Mouse (Mus musculus): ENCODE data around the gene Wdr83. TPM values are rescaled to one million over a fixed set of nuclear protein-coding genes. Genes with fewer than 3 reads are reported as not detected.

Wdr83 gene
- polyA plus RNA-seq, 1 experiment from 2014 or later: 33.1 TPM

DNA sequence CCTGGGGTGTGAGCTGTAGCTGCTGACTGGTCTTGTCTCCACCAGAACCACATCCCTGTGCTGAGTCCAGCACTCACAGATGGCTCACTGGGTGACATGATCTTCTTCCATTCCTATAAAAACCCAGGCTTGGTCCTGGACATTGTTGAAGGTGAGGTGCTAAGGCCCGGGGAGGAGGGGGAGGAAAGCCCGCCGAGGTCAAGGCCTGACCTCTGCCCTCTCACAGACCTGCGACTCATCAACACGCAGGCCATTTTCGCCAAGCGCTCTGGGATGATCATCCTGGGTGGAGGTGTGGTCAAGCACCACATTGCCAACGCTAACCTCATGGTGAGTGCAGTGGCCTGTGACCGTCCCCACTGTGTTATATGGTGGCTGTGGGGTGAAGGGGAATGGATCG, 6.9 kb downstream of the Wdr83 start:
- Histone ChIP-seq H3K36me3 (ENCODE audit: control insufficient read depth, insufficient read depth, low read length) (peaks cover 52% of the 10 kb centered on the region), H3K4me2 (ENCODE audit: low read depth, low read length) (no peak overlapping the region), H3K27ac (replicated peaks; ENCODE audit: low read depth, low read length) (no peak overlapping the region), H3K4me3 (ENCODE audit: low read depth, low read length) (no peak overlapping the region), H3K9ac (ENCODE audit: low read depth, low read length) (no peak overlapping the region), H3K4me1 (ENCODE audit: control insufficient read depth, insufficient read depth, low read length) (peaks cover 6% of the 10 kb centered on the region), H3K27me3 (replicated peaks; ENCODE audit: control insufficient read depth, insufficient read depth, low read length) (no peaks in the 10 kb centered on the region), H3K9me3 (ENCODE audit: control insufficient read depth, low read length) (no peaks in the 10 kb centered on the region)
- DNase-seq (ENCODE audit: low spot score): no peak
- no peak for ATAC-seq (ENCODE audit: low read depth)
- WGBS: 83% methylated on average over 9 of the region's 10 CpGs

GRCm38 (mm10) chr8:85073041-85073612, 8.0 kb downstream of the Wdr83 start:
- Histone ChIP-seq H3K4me1 (ENCODE audit: control insufficient read depth, insufficient read depth, low read length) (peaks cover 6% of the 10 kb centered on the region), H3K9me3 (ENCODE audit: control insufficient read depth, low read length) (no peaks in the 10 kb centered on the region), H3K4me3 (ENCODE audit: low read depth, low read length) (no peak overlapping the region), H3K36me3 (ENCODE audit: control insufficient read depth, insufficient read depth, low read length) (peaks cover 42% of the 10 kb centered on the region), H3K9ac (ENCODE audit: low read depth, low read length) (no peak overlapping the region), H3K4me2 (ENCODE audit: low read depth, low read length) (no peak overlapping the region), H3K27ac (replicated peaks; ENCODE audit: low read depth, low read length) (no peak overlapping the region), H3K27me3 (replicated peaks; ENCODE audit: control insufficient read depth, insufficient read depth, low read length) (no peaks in the 10 kb centered on the region)
- DNase-seq (ENCODE audit: low spot score): no peak
- ATAC-seq (ENCODE audit: low read depth): no peak
- WGBS: 90% methylated on average over 15 of the region's 15 CpGs

DNA sequence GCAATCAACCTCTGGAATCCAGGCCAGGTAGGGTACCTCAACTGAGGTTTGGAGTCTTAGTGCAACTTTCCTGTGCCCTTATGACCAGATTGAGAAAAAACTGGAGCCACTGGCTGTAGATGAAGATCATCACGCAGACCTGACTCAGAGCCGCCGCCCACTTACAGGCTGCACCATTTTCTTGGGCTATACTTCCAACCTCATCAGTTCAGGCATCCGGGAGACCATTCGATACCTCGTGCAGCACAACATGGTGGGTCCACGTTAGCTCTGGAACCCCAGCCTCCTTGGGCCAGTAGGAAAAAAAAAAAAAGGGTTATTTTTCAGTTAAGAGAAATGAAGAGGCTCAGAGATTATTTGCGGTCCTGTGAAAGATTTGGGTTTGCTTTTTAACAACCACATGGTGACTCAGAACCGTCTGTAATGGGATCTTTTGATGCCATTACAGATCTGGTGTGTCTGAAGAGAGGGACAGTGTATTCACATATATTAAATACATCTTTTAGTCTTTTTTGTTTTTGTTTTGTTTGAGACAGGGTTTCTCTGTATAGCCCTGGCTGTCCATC, 8.7 kb downstream of the Wdr83 start:
- H3K9ac ChIP-seq (ENCODE audit: low read depth, low read length): peak overlapping the region; percentile 85
- H3K4me3 ChIP-seq (ENCODE audit: low read depth, low read length): peak overlapping the region; percentile 87
- peak overlapping the region; percentile 94 for H3K27ac ChIP-seq (replicated peaks; ENCODE audit: low read depth, low read length)
- no peak for ATAC-seq (ENCODE audit: low read depth)
- DNase-seq (ENCODE audit: low spot score): no peak
- peak overlapping the region; percentile 65 for H3K4me2 ChIP-seq (ENCODE audit: low read depth, low read length)
- no peaks in the 10 kb centered on the region for H3K27me3 ChIP-seq (replicated peaks; ENCODE audit: control insufficient read depth, insufficient read depth, low read length)
- peaks cover 38% of the 10 kb centered on the region for H3K36me3 ChIP-seq (ENCODE audit: control insufficient read depth, insufficient read depth, low read length)
- H3K4me1 ChIP-seq (ENCODE audit: control insufficient read depth, insufficient read depth, low read length): peaks cover 6% of the 10 kb centered on the region
- H3K9me3 ChIP-seq (ENCODE audit: control insufficient read depth, low read length): no peaks in the 10 kb centered on the region
- 34% methylated on average over 9 of the region's 9 CpGs for WGBS

DNA sequence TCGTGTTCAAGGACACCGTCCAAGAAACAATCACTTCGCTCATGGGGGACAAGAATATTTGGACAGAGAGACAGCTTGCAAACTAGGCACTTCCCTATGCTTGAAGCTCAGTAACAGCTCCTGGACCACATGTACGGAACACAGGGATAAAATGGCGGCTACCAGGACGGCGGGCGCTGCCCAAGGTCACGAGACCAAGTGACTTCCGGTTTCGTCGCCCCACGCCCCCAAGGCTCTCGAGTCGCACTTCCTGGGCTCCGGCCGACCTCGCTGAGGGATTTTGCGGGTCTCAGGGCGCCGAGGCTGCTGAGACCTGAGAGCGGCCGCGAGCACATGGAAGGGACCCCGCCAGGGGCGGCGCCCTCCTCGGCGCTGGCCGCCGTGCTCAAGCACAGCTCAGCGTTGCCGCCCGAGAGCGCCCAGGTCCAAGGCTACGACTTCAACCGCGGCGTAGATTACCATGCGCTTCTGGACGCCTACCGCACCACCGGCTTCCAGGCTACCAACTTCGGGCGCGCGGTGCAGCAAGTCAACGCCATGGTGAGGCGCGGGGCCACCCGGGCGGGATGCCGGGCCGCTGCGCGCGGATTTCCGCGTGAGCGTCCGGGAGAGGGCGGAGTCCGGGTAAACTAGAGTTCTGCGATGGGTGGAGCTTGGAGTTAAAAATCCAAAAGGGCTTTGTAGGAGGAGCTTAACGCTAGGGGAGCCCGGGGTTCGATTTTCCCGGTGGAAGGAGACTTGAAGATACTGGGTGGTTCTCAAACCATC, 9.4 kb downstream of the Wdr83 start, which contains the start of gene Dhps:
Gene Dhps, plus strand, starts transcription at position 244 of the 768 bp plus-strand sequence.
- Histone ChIP-seq H3K27ac (replicated peaks; ENCODE audit: low read depth, low read length) (peak within 1 kb of the TSS; percentile 94), H3K4me2 (ENCODE audit: low read depth, low read length) (peak within 1 kb of the TSS; percentile 65), H3K4me3 (ENCODE audit: low read depth, low read length) (peak within 1 kb of the TSS; percentile 87), H3K36me3 (ENCODE audit: control insufficient read depth, insufficient read depth, low read length) (peaks cover 41% of the 10 kb centered on the region), H3K9me3 (ENCODE audit: control insufficient read depth, low read length) (no peaks in the 10 kb centered on the region), H3K27me3 (replicated peaks; ENCODE audit: control insufficient read depth, insufficient read depth, low read length) (no peaks in the 10 kb centered on the region), H3K4me1 (ENCODE audit: control insufficient read depth, insufficient read depth, low read length) (peaks cover 6% of the 10 kb centered on the region), H3K9ac (ENCODE audit: low read depth, low read length) (peak within 1 kb of the TSS; percentile 85)
- WGBS: under 1% methylated on average over 55 of the region's 68 CpGs
- ATAC-seq (ENCODE audit: low read depth): peak; percentile 94
- DNase-seq (ENCODE audit: low spot score): peak; percentile 97

DNA sequence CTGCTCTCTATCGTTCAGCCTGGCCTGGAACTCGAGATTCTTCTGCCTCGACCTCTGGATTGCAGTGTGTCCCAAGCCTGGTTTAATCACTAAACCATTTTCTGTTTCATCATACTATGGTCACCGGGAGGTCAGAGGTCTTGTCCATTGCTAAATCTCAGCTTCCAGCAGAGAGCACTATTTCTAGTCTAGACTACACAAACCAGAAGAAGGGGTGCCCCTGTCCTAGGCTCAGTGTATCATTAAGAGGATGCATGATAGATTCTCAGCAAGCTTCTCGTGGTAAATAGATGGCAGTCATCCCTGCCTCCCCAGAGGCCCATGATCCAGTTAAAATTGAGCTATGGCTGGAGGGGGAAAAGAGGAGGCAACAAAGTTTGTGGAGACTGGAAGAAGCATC, 10.1 kb downstream of the Wdr83 start:
- Histone ChIP-seq H3K4me2 (ENCODE audit: low read depth, low read length) (peak overlapping the region; percentile 65), H3K4me3 (ENCODE audit: low read depth, low read length) (peak overlapping the region; percentile 87), H3K27ac (replicated peaks; ENCODE audit: low read depth, low read length) (peak overlapping the region; percentile 94), H3K4me1 (ENCODE audit: control insufficient read depth, insufficient read depth, low read length) (peaks cover 6% of the 10 kb centered on the region), H3K9me3 (ENCODE audit: control insufficient read depth, low read length) (no peaks in the 10 kb centered on the region), H3K27me3 (replicated peaks; ENCODE audit: control insufficient read depth, insufficient read depth, low read length) (no peaks in the 10 kb centered on the region), H3K9ac (ENCODE audit: low read depth, low read length) (peak overlapping the region; percentile 85; the same call in 1 of the 2 replicates), H3K36me3 (ENCODE audit: control insufficient read depth, insufficient read depth, low read length) (peaks cover 41% of the 10 kb centered on the region)
- WGBS: 84% methylated on average over 5 of the region's 5 CpGs
- ATAC-seq (ENCODE audit: low read depth): no peak
- no peak for DNase-seq (ENCODE audit: low spot score)

- H3K4me2 ChIP-seq (ENCODE audit: low read depth, low read length): no peak within 1 kb of the TSS
- no peak within 1 kb of the TSS for H3K27ac ChIP-seq (replicated peaks; ENCODE audit: low read depth, low read length)
- no peaks in the 10 kb centered on the region for H3K9me3 ChIP-seq (ENCODE audit: control insufficient read depth, low read length)
- DNase-seq (ENCODE audit: low spot score) (no peak), ATAC-seq (ENCODE audit: low read depth) (no peak)
- H3K4me3 ChIP-seq (ENCODE audit: low read depth, low read length): no peak within 1 kb of the TSS
- H3K27me3 ChIP-seq (replicated peaks; ENCODE audit: control insufficient read depth, insufficient read depth, low read length): no peaks in the 10 kb centered on the region
- no peak within 1 kb of the TSS for H3K9ac ChIP-seq (ENCODE audit: low read depth, low read length)
- peaks cover 6% of the 10 kb centered on the region for H3K4me1 ChIP-seq (ENCODE audit: control insufficient read depth, insufficient read depth, low read length)
- H3K36me3 ChIP-seq (ENCODE audit: control insufficient read depth, insufficient read depth, low read length): peaks cover 30% of the 10 kb centered on the region
Observed at GRCm38 (mm10) chr8:85067982-85068381, 13.1 kb downstream of the Wdr83 start, which contains the start of gene Gm5741. Gene Gm5741 (minus strand): TSS chr8:85067982.

DNA sequence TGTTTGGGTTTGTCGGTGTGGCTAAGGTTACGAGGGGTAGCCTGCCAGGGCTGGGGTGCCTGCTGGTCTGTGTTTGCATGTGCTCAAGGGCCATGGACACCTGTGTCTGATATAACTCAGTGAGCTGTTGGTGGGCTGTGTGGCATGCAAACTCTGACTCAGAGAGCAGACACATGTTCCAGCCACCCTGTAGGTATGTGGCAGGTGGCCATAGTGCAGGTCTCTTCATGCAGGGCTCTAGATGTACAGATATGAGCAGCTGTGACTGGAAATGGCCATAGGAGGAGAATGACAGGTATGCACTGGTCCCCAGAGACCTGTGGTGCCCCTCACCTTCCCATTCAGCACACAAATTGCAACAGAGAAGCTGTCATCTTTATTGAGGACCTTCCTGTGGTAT, 14.0 kb downstream of the Wdr83 start:
- Histone ChIP-seq H3K27me3 (replicated peaks; ENCODE audit: control insufficient read depth, insufficient read depth, low read length) (no peaks in the 10 kb centered on the region), H3K4me2 (ENCODE audit: low read depth, low read length) (no peak overlapping the region), H3K27ac (replicated peaks; ENCODE audit: low read depth, low read length) (no peak overlapping the region), H3K36me3 (ENCODE audit: control insufficient read depth, insufficient read depth, low read length) (peaks cover 30% of the 10 kb centered on the region), H3K4me3 (ENCODE audit: low read depth, low read length) (no peak overlapping the region), H3K9me3 (ENCODE audit: control insufficient read depth, low read length) (no peaks in the 10 kb centered on the region), H3K9ac (ENCODE audit: low read depth, low read length) (no peak overlapping the region), H3K4me1 (ENCODE audit: control insufficient read depth, insufficient read depth, low read length) (peaks cover 6% of the 10 kb centered on the region)
- ATAC-seq (ENCODE audit: low read depth): no peak
- 83% methylated on average over 2 of the region's 2 CpGs for WGBS
- no peak for DNase-seq (ENCODE audit: low spot score)

GRCm38 (mm10) chr8:85065213-85065612, 15.9 kb downstream of the Wdr83 start:
- H3K27ac ChIP-seq (replicated peaks; ENCODE audit: low read depth, low read length): no peak overlapping the region
- no peak overlapping the region for H3K4me3 ChIP-seq (ENCODE audit: low read depth, low read length)
- no peaks in the 10 kb centered on the region for H3K27me3 ChIP-seq (replicated peaks; ENCODE audit: control insufficient read depth, insufficient read depth, low read length)
- ATAC-seq (ENCODE audit: low read depth): no peak
- peaks cover 8% of the 10 kb centered on the region for H3K4me1 ChIP-seq (ENCODE audit: control insufficient read depth, insufficient read depth, low read length)
- no peaks in the 10 kb centered on the region for H3K9me3 ChIP-seq (ENCODE audit: control insufficient read depth, low read length)
- WGBS: 31% methylated on average over 2 of the region's 2 CpGs
- no peak overlapping the region for H3K9ac ChIP-seq (ENCODE audit: low read depth, low read length)
- peaks cover 30% of the 10 kb centered on the region for H3K36me3 ChIP-seq (ENCODE audit: control insufficient read depth, insufficient read depth, low read length)
- no peak for DNase-seq (ENCODE audit: low spot score)
- H3K4me2 ChIP-seq (ENCODE audit: low read depth, low read length): no peak overlapping the region

All from embryonic facial prominence, embryonic 14.5 days (tissue).